Mouse (Mus musculus) neural tube, embryonic 15.5 days (tissue): ENCODE measurements around the gene Bcl2l12. TPM values are rescaled to one million over a fixed set of nuclear protein-coding genes. Genes with fewer than 3 reads are reported as not detected.
"Not testable (repeated sequence)": the region's sequence is repeated elsewhere in the genome, so short reads cannot be mapped to it uniquely, and the experiment has no call there.

ENCODE experiments used
- ATAC-seq: fragments of 200-750 bp; cut with Nextera tagmentation; 2 replicates; pipeline ENCODE4 v1.8.0; 2017; ENCODE audit warnings: mild to moderate bottlenecking, moderate TSS enrichment, moderate library complexity; ENCODE audit not compliant: low FRiP score
- H3K27ac ChIP-seq: fragments of 300-500 bp; sonication (generic); replicated peaks from 2 replicates; pipeline ENCODE4 v1.5.1; 2015; ENCODE audit warnings: mild to moderate bottlenecking, inconsistent platforms
- H3K27me3 ChIP-seq: fragments of 300-500 bp; sonication (generic); replicated peaks from 2 replicates; pipeline ENCODE4 v1.6.1; 2015; ENCODE audit warnings: inconsistent platforms
- H3K36me3 ChIP-seq: fragments of 300-500 bp; sonication (generic); 2 replicates; pipeline ENCODE4 v1.6.1; 2015; ENCODE audit warnings: inconsistent platforms
- H3K4me1 ChIP-seq: fragments of 300-500 bp; sonication (generic); 2 replicates; pipeline ENCODE4 v1.6.1; 2015; ENCODE audit warnings: inconsistent platforms
- H3K4me2 ChIP-seq: fragments of 300-500 bp; sonication (generic); 2 replicates; pipeline ENCODE4 v1.6.1; 2015; ENCODE audit warnings: inconsistent platforms, mild to moderate bottlenecking, moderate library complexity
- H3K4me3 ChIP-seq: fragments of 300-500 bp; sonication (generic); replicated peaks from 2 replicates; pipeline ENCODE4 v1.5.1; 2015; ENCODE audit warnings: mild to moderate bottlenecking, inconsistent platforms
- H3K9ac ChIP-seq: fragments of 300-500 bp; sonication (generic); replicated peaks from 2 replicates; pipeline ENCODE4 v1.6.1; 2015; ENCODE audit warnings: mild to moderate bottlenecking, inconsistent platforms
- H3K9me3 ChIP-seq: fragments of 300-500 bp; sonication (generic); replicated peaks from 2 replicates; pipeline ENCODE4 v1.6.1; 2016; ENCODE audit warnings: inconsistent platforms
- WGBS: fragments of 180-500 bp; shearing (Covaris S2); methylation state at CpG from one replicate; pipeline ENCODE4 v1.1.7; 2015; ENCODE audit warnings: mixed read lengths; 5-methylcytosine and 5-hydroxymethylcytosine counted together
- polyA plus RNA-seq: library from polyadenylated mRNA; unstranded; fragments of >200 nt; fragmentation: Nextera tagmentation; extraction: Ambion mirVana; gene quantifications from 2 replicates; pipeline ENCODE4 v1.2.1, GENCODE M21; 2015

The Bcl2l12 gene
- polyA plus RNA-seq, 1 experiment from 2014 or later = 9.8 TPM

DNA sequence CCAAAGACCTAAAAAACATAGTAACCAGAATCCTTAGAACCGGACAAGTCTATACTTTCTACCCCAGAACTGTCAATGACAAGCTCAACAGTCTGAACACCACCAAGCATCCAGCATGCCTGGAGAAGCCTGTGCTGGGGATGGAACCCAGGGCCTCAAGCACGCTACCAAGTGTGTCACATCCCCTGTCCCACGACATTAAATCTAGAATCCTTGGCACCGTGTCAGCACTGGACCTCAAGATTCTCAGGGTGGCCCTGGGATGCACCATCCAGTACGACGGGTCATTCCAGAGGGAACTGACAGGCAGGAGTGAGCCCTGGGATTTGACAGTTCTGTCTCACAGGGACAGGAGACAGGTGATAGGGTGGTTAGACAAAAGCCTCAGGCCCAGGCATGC is 31.5 kb upstream of the Bcl2l12 start:
- Histone ChIP-seq H3K27ac (no peak overlapping the region), H3K36me3 (peaks cover 79% of the 10 kb centered on the region), H3K27me3 (no peaks in the 10 kb centered on the region), H3K9ac (no peak overlapping the region), H3K9me3 (no peaks in the 10 kb centered on the region), H3K4me1 (peaks cover 10% of the 10 kb centered on the region), H3K4me2 (no peak overlapping the region), H3K4me3 (no peak overlapping the region)
- no peak for ATAC-seq
- 94% methylated on average over 6 of the region's 6 CpGs for WGBS

DNA sequence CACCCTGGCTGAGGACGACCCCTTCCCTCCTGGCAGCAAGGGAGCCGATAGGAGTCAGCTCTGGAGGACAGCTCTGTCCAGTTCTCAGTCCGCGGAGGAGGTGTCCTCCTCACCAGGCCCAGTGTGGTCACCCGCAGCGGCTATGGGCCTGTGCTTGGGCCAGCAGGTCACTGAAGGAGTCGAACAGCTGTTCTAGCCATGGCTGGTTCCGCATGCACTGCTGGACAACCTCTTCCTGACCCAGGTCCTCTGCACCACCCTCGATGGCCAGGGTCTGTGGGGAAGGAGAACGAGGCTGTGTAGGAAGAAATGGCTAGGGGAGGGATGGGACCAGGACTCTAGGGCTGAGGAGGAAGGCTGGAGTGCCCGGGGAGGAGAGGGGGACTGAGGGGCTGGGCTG is 29.8 kb upstream of the Bcl2l12 start:
- Histone ChIP-seq H3K4me2 (no peak overlapping the region), H3K9me3 (no peaks in the 10 kb centered on the region), H3K27ac (no peak overlapping the region), H3K9ac (no peak overlapping the region), H3K4me1 (peaks cover 10% of the 10 kb centered on the region), H3K27me3 (no peaks in the 10 kb centered on the region), H3K36me3 (peaks cover 63% of the 10 kb centered on the region), H3K4me3 (no peak overlapping the region)
- WGBS = 96% methylated on average over 11 of the region's 11 CpGs
- no peak for ATAC-seq

- Histone ChIP-seq H3K9me3 (no peaks in the 10 kb centered on the region), H3K27me3 (no peaks in the 10 kb centered on the region), H3K4me3 (no peak overlapping the region), H3K36me3 (peaks cover 58% of the 10 kb centered on the region), H3K4me1 (peaks cover 10% of the 10 kb centered on the region), H3K27ac (no peak overlapping the region; the same call in 1 of the 2 replicates), H3K4me2 (no peak overlapping the region), H3K9ac (no peak overlapping the region)
- no peak for ATAC-seq
- 95% methylated on average over 9 of the region's 9 CpGs for WGBS
Measured at GRCm38 (mm10) chr7:45027761-45028160, 29.2 kb upstream of the Bcl2l12 start.

DNA sequence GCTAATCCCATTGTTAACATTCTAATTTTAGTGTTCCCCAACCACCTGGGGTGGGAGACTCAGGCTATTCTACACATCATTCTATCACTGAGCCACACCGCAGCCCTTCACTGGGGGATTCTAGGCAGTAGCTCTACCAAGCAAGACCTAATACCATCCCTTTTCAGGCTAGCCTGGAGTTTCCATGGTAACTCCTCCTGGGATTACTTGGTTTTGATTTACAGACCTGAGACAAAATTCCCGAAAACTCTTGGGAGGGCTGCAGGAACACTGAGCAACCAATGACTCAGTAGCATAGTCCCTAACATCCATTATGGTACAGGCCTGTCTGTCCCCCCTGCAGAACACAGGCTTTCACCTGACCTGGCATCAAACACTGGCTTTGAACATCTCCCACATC is 27.7 kb upstream of the Bcl2l12 start:
- Histone ChIP-seq H3K4me1 (peaks cover 10% of the 10 kb centered on the region), H3K4me3 (no peak overlapping the region), H3K36me3 (peaks cover 43% of the 10 kb centered on the region), H3K27me3 (no peaks in the 10 kb centered on the region), H3K9ac (no peak overlapping the region), H3K4me2 (no peak overlapping the region), H3K27ac (peak overlapping the region; percentile 7; the same call in 1 of the 2 replicates), H3K9me3 (no peaks in the 10 kb centered on the region)
- no peak; the same call in 1 of the 2 replicates for ATAC-seq
- WGBS = 33% methylated on average over 2 of the region's 2 CpGs

- Histone ChIP-seq H3K4me3 (no peak overlapping the region), H3K4me2 (no peak overlapping the region), H3K4me1 (peaks cover 10% of the 10 kb centered on the region), H3K36me3 (peaks cover 38% of the 10 kb centered on the region), H3K9me3 (no peaks in the 10 kb centered on the region), H3K9ac (no peak overlapping the region), H3K27ac (peak overlapping the region; percentile 7; the same call in 1 of the 2 replicates), H3K27me3 (no peaks in the 10 kb centered on the region)
- WGBS = 82% methylated on average over 8 of the region's 8 CpGs
- no peak for ATAC-seq
Measured at GRCm38 (mm10) chr7:45025601-45026220, 27.2 kb upstream of the Bcl2l12 start.

DNA sequence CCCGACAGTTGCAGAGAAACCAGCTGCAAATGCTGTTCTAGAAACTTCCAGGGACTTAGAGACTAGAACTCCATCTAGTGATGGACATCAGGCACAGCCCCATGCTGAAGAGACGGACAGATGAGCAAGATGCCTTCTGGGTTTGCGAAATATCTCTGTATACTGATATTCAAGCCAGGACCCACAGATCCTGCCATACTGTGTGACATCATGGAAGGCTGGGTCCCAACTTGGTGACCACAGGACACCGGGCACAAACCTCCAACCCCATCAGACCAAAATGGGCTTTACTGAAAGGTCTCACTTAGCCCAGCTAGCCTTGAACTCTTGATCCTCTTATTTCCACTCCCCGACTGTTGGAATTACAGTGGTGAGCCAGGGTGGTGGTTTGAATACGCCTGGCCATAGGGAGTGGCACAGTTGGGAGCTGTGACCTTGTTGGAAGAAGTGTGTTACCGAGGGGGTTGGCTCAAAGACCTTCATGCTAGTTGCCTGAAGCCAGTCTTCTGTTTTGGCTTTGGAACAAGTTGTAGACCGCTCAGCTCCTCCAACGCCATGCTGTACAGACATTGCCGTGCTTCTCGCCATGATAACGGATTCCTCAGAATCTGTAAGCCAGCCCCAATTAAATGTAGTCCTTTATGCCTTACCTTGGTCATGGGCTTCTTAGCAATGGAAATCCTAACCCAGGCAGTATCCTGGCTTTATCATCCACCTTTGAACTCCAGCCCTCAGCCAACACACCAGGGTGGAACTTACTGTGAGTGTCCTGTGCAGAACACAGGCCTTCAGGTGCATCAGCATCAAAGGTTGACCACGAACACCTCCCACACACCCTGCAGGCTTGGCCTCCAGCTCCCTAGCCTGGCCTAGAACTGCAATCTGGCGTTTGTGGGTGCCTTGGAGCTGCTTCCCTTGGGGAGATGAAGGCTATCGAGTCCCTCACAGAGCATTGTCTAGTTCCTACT is 26.1 kb upstream of the Bcl2l12 start:
- H3K4me2 ChIP-seq = no peak overlapping the region
- ATAC-seq = no peak
- peak overlapping the region; percentile 28; the same call in 1 of the 2 replicates for H3K27ac ChIP-seq
- H3K27me3 ChIP-seq = no peaks in the 10 kb centered on the region
- peaks cover 27% of the 10 kb centered on the region for H3K36me3 ChIP-seq
- H3K9me3 ChIP-seq = no peaks in the 10 kb centered on the region
- WGBS = 92% methylated on average over 15 of the region's 15 CpGs
- peaks cover 10% of the 10 kb centered on the region for H3K4me1 ChIP-seq
- no peak overlapping the region for H3K4me3 ChIP-seq
- no peak overlapping the region for H3K9ac ChIP-seq

DNA sequence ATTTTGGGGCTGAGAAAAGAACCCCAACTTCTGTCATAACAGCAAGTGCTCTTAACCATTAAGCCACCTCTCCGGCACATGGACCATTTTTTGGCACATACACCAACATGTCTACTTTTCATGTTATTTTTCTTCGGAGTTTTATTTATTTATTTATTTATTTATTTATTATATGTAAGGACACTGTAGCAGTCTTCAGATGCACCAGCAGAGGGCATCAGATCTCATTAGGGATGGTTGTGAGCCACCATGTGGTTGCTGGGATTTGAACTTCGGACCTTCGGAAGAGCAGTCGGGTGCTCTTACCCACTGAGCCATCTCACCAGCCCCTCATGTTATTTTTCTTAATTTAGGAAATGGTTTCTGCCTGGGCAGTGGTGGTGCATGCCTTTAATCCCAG is 25.2 kb upstream of the Bcl2l12 start:
- 81% methylated on average over 5 of the region's 5 CpGs for WGBS
- Histone ChIP-seq H3K4me1 (peaks cover 14% of the 10 kb centered on the region), H3K36me3 (peaks cover 19% of the 10 kb centered on the region)
- not testable (repeated sequence) for H3K9me3 ChIP-seq, ATAC-seq, H3K4me2 ChIP-seq, H3K27ac ChIP-seq, H3K4me3 ChIP-seq, H3K27me3 ChIP-seq, H3K9ac ChIP-seq

DNA sequence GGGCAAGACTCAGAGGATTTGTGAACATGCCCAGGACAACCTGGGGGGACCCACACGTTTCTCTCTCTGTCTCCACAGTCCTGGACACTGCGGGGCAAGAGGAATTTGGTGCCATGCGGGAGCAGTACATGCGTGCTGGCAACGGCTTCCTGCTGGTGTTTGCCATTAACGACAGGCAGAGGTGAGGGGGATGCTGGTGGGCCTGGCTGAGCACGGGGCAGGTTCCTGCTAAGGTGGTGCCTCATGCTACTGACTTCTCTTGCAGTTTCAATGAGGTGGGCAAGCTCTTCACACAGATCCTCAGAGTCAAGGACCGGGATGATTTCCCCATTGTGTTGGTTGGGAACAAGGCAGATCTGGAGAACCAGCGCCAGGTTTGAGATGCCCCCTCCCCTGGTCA is 21.7 kb upstream of the Bcl2l12 start:
- no peak for ATAC-seq
- no peaks in the 10 kb centered on the region for H3K9me3 ChIP-seq
- no peaks in the 10 kb centered on the region for H3K36me3 ChIP-seq
- H3K4me3 ChIP-seq = no peak overlapping the region
- 71% methylated on average over 9 of the region's 9 CpGs for WGBS
- peaks cover 26% of the 10 kb centered on the region for H3K4me1 ChIP-seq
- H3K27ac ChIP-seq = no peak overlapping the region
- H3K27me3 ChIP-seq = peaks cover 5% of the 10 kb centered on the region; the same call in 1 of the 2 replicates
- H3K4me2 ChIP-seq = no peak overlapping the region
- H3K9ac ChIP-seq = no peak overlapping the region

GRCm38 (mm10) chr7:45019031-45019571 is 20.6 kb upstream of the Bcl2l12 start:
- Histone ChIP-seq H3K36me3 (no peaks in the 10 kb centered on the region), H3K27me3 (peaks cover 5% of the 10 kb centered on the region; the same call in 1 of the 2 replicates), H3K9ac (no peak overlapping the region), H3K27ac (no peak overlapping the region), H3K4me1 (peaks cover 38% of the 10 kb centered on the region), H3K9me3 (no peaks in the 10 kb centered on the region), H3K4me2 (peak overlapping the region; percentile 86), H3K4me3 (peak overlapping the region; percentile 91; the same call in 1 of the 2 replicates)
- ATAC-seq = no peak
- 43% methylated on average over 8 of the region's 8 CpGs for WGBS

DNA sequence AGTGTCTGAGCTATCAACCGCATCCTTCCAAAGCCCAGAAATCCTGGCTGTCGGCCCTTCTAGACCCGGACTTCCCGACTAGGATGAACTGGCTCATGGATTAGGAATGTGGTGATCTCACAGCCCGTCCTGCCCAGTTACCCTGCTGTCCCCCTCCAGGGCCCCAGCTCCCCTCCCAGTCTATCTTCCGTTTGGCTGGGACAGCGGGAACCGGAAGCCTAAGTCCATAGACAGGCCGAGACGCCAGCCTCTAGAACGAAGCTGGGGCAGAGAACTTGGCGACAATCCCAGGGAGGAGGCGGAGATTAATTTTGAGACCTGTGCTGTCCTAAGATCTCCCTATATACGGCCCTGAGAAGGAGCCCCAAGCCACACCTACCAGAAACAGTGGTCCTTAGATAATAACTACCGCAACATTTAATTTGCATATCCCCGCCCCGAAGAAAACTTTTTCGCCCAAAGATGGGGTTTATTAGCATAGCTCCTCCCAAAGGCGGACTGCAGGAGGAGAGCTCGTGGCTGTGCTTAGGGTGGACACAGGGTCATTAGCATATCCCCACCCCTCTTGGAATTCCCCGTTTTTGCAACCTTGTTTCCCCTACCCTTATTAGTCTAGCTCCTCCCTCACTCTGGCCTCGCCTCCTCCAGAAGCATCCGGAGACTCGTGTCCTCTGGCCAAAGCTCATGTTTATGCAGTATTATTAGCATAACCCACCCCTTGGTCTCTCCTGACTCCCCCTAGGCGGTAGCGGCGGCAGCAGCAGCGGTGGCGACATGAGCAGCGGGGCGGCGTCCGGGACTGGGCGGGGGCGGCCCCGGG is 18.9 kb upstream of the Bcl2l12 start, which contains the start of gene Rras:
Gene Rras, plus strand, starts transcription at position 720 of the 820 bp plus-strand sequence.
- WGBS = under 1% methylated on average over 36 of the region's 36 CpGs
- Histone ChIP-seq H3K4me3 (peak within 1 kb of the TSS; percentile 91), H3K4me2 (peak within 1 kb of the TSS; percentile 86), H3K27ac (peak within 1 kb of the TSS; percentile 84), H3K9me3 (no peaks in the 10 kb centered on the region), H3K36me3 (peaks cover 15% of the 10 kb centered on the region), H3K4me1 (peaks cover 50% of the 10 kb centered on the region), H3K9ac (peak within 1 kb of the TSS; percentile 45), H3K27me3 (peaks cover 5% of the 10 kb centered on the region; the same call in 1 of the 2 replicates)
- peak; percentile 72 for ATAC-seq

DNA sequence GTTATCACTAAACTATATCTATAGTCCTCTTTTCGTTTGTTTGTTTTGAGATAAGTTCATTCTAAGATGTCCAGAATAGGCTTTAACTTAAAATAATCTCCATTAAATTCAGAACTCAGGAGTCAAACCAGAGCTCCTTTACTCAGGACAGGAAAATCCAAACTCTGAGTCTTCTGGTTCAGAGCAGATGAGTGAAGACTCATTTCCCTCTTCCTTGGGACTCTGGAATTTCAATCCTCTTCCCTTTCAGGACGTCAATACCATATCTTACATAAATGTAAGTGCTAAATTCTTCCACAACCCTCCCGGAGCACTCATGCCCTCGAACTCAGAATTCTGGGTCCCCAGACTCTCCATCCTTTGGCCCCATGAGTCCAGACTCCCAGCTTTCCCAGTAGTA is 18.2 kb upstream of the Bcl2l12 start:
- no peak for ATAC-seq
- peak overlapping the region; percentile 45 for H3K9ac ChIP-seq
- under 1% methylated on average over 4 of the region's 4 CpGs for WGBS
- peak overlapping the region; percentile 84 for H3K27ac ChIP-seq
- no peaks in the 10 kb centered on the region for H3K9me3 ChIP-seq
- H3K4me1 ChIP-seq = peaks cover 50% of the 10 kb centered on the region
- H3K36me3 ChIP-seq = peaks cover 22% of the 10 kb centered on the region
- H3K27me3 ChIP-seq = peaks cover 5% of the 10 kb centered on the region; the same call in 1 of the 2 replicates
- H3K4me3 ChIP-seq = peak overlapping the region; percentile 91
- peak overlapping the region; percentile 86 for H3K4me2 ChIP-seq
